Mouse (Mus musculus): ENCODE data around the gene Rbm18.
"Not testable (repeated sequence)": the region's sequence is repeated elsewhere in the genome, so short reads cannot be mapped to it uniquely, and the experiment has no call there.

Gene Rbm18

GRCm38 (mm10) chr2:36136300-36136941 lies at the start of gene Rbm18, which contains the start of gene Mrrf:
Gene Rbm18 (minus strand): TSS chr2:36136773.
Gene Mrrf (plus strand): TSS chr2:36136389.
- DNase-seq (ENCODE audit: low read depth, low spot score): peak; percentile 92
- Histone ChIP-seq H3K36me3 (ENCODE audit: control insufficient read depth, insufficient read depth, low read length, poor library complexity, severe bottlenecking) (peaks cover 2% of the 10 kb centered on the region), H3K27me3 (ENCODE audit: control insufficient read depth, insufficient read depth, low read length, poor library complexity, severe bottlenecking) (no peaks in the 10 kb centered on the region)

- H3K27me3 ChIP-seq (ENCODE audit: control insufficient read depth, insufficient read depth, low read length, poor library complexity, severe bottlenecking): no peaks in the 10 kb centered on the region
- 0 out of 2 replicates have a peak, but pooled peaks cover 5% of the 10 kb centered on the region for H3K36me3 ChIP-seq (ENCODE audit: control insufficient read depth, insufficient read depth, low read length, poor library complexity, severe bottlenecking)
- no peak for DNase-seq (ENCODE audit: low read depth, low spot score)
Measured at GRCm38 (mm10) chr2:36184876-36185275, 48.3 kb upstream of the Rbm18 start.

- Histone ChIP-seq H3K27me3 (ENCODE audit: control insufficient read depth, insufficient read depth, low read length, poor library complexity, severe bottlenecking) (no peaks in the 10 kb centered on the region), H3K36me3 (ENCODE audit: control insufficient read depth, insufficient read depth, low read length, poor library complexity, severe bottlenecking) (0 out of 2 replicates have a peak, but pooled peaks cover 5% of the 10 kb centered on the region)
- DNase-seq (ENCODE audit: low read depth, low spot score): no peak
Measured at GRCm38 (mm10) chr2:36184192-36184591, 47.6 kb upstream of the Rbm18 start.

- Histone ChIP-seq H3K36me3 (ENCODE audit: control insufficient read depth, insufficient read depth, low read length, poor library complexity, severe bottlenecking) (0 out of 2 replicates have a peak, but pooled peaks cover 5% of the 10 kb centered on the region), H3K27me3 (ENCODE audit: control insufficient read depth, insufficient read depth, low read length, poor library complexity, severe bottlenecking) (no peaks in the 10 kb centered on the region)
- no peak for DNase-seq (ENCODE audit: low read depth, low spot score)
Measured at GRCm38 (mm10) chr2:36183278-36183677, 46.7 kb upstream of the Rbm18 start.

GRCm38 (mm10) chr2:36181587-36182368 lies 45.2 kb upstream of the Rbm18 start:
- not testable (repeated sequence) for DNase-seq (ENCODE audit: low read depth, low spot score); H3K36me3 ChIP-seq (ENCODE audit: control insufficient read depth, insufficient read depth, low read length, poor library complexity, severe bottlenecking); H3K27me3 ChIP-seq (ENCODE audit: control insufficient read depth, insufficient read depth, low read length, poor library complexity, severe bottlenecking)

GRCm38 (mm10) chr2:36179487-36179886 lies 42.9 kb upstream of the Rbm18 start:
- no peak for DNase-seq (ENCODE audit: low read depth, low spot score)
- no peaks in the 10 kb centered on the region for H3K27me3 ChIP-seq (ENCODE audit: control insufficient read depth, insufficient read depth, low read length, poor library complexity, severe bottlenecking)
- peaks cover 5% of the 10 kb centered on the region; the same call in 1 of the 2 replicates for H3K36me3 ChIP-seq (ENCODE audit: control insufficient read depth, insufficient read depth, low read length, poor library complexity, severe bottlenecking)

GRCm38 (mm10) chr2:36172574-36172973 lies 36.0 kb upstream of the Rbm18 start:
- DNase-seq (ENCODE audit: low read depth, low spot score): no peak
- Histone ChIP-seq H3K36me3 (ENCODE audit: control insufficient read depth, insufficient read depth, low read length, poor library complexity, severe bottlenecking) (peaks cover 4% of the 10 kb centered on the region), H3K27me3 (ENCODE audit: control insufficient read depth, insufficient read depth, low read length, poor library complexity, severe bottlenecking) (no peaks in the 10 kb centered on the region)

- Histone ChIP-seq H3K27me3 (ENCODE audit: control insufficient read depth, insufficient read depth, low read length, poor library complexity, severe bottlenecking) (no peaks in the 10 kb centered on the region), H3K36me3 (ENCODE audit: control insufficient read depth, insufficient read depth, low read length, poor library complexity, severe bottlenecking) (peaks cover 2% of the 10 kb centered on the region)
- no peak for DNase-seq (ENCODE audit: low read depth, low spot score)
Measured at GRCm38 (mm10) chr2:36172136-36172535, 35.6 kb upstream of the Rbm18 start.

GRCm38 (mm10) chr2:36169176-36169575 lies 32.6 kb upstream of the Rbm18 start:
- no peak for DNase-seq (ENCODE audit: low read depth, low spot score)
- no peaks in the 10 kb centered on the region for H3K27me3 ChIP-seq (ENCODE audit: control insufficient read depth, insufficient read depth, low read length, poor library complexity, severe bottlenecking)
- no peaks in the 10 kb centered on the region; the same call in 1 of the 2 replicates for H3K36me3 ChIP-seq (ENCODE audit: control insufficient read depth, insufficient read depth, low read length, poor library complexity, severe bottlenecking)

- Histone ChIP-seq H3K36me3 (ENCODE audit: control insufficient read depth, insufficient read depth, low read length, poor library complexity, severe bottlenecking) (peaks cover 5% of the 10 kb centered on the region; the same call in 1 of the 2 replicates), H3K27me3 (ENCODE audit: control insufficient read depth, insufficient read depth, low read length, poor library complexity, severe bottlenecking) (no peaks in the 10 kb centered on the region)
- no peak for DNase-seq (ENCODE audit: low read depth, low spot score)
Measured at GRCm38 (mm10) chr2:36167990-36168618, 31.5 kb upstream of the Rbm18 start.

- no peak for DNase-seq (ENCODE audit: low read depth, low spot score)
- Histone ChIP-seq H3K36me3 (ENCODE audit: control insufficient read depth, insufficient read depth, low read length, poor library complexity, severe bottlenecking) (peaks cover 12% of the 10 kb centered on the region), H3K27me3 (ENCODE audit: control insufficient read depth, insufficient read depth, low read length, poor library complexity, severe bottlenecking) (no peaks in the 10 kb centered on the region)
Measured at GRCm38 (mm10) chr2:36159336-36159735, 22.8 kb upstream of the Rbm18 start.

- no peak for DNase-seq (ENCODE audit: low read depth, low spot score)
- Histone ChIP-seq H3K27me3 (ENCODE audit: control insufficient read depth, insufficient read depth, low read length, poor library complexity, severe bottlenecking) (no peaks in the 10 kb centered on the region), H3K36me3 (ENCODE audit: control insufficient read depth, insufficient read depth, low read length, poor library complexity, severe bottlenecking) (peaks cover 10% of the 10 kb centered on the region; the same call in 1 of the 2 replicates)
Measured at GRCm38 (mm10) chr2:36157461-36157860, 20.9 kb upstream of the Rbm18 start.

GRCm38 (mm10) chr2:36152401-36152800 lies 15.8 kb upstream of the Rbm18 start:
- DNase-seq (ENCODE audit: low read depth, low spot score); H3K27me3 ChIP-seq (ENCODE audit: control insufficient read depth, insufficient read depth, low read length, poor library complexity, severe bottlenecking); H3K36me3 ChIP-seq (ENCODE audit: control insufficient read depth, insufficient read depth, low read length, poor library complexity, severe bottlenecking): not testable (repeated sequence)

GRCm38 (mm10) chr2:36148876-36149365 lies 12.3 kb upstream of the Rbm18 start:
- Histone ChIP-seq H3K27me3 (ENCODE audit: control insufficient read depth, insufficient read depth, low read length, poor library complexity, severe bottlenecking) (no peaks in the 10 kb centered on the region), H3K36me3 (ENCODE audit: control insufficient read depth, insufficient read depth, low read length, poor library complexity, severe bottlenecking) (0 out of 2 replicates have a peak, but pooled peaks cover 6% of the 10 kb centered on the region)
- no peak for DNase-seq (ENCODE audit: low read depth, low spot score)

- Histone ChIP-seq H3K27me3 (ENCODE audit: control insufficient read depth, insufficient read depth, low read length, poor library complexity, severe bottlenecking) (no peaks in the 10 kb centered on the region), H3K36me3 (ENCODE audit: control insufficient read depth, insufficient read depth, low read length, poor library complexity, severe bottlenecking) (0 out of 2 replicates have a peak, but pooled peaks cover 2% of the 10 kb centered on the region)
- no peak for DNase-seq (ENCODE audit: low read depth, low spot score)
Measured at GRCm38 (mm10) chr2:36139096-36139495, 2.5 kb upstream of the Rbm18 start.
